Mouse (Mus musculus): ENCODE data around the gene Atp6v1c2.

Gene Atp6v1c2

DNA sequence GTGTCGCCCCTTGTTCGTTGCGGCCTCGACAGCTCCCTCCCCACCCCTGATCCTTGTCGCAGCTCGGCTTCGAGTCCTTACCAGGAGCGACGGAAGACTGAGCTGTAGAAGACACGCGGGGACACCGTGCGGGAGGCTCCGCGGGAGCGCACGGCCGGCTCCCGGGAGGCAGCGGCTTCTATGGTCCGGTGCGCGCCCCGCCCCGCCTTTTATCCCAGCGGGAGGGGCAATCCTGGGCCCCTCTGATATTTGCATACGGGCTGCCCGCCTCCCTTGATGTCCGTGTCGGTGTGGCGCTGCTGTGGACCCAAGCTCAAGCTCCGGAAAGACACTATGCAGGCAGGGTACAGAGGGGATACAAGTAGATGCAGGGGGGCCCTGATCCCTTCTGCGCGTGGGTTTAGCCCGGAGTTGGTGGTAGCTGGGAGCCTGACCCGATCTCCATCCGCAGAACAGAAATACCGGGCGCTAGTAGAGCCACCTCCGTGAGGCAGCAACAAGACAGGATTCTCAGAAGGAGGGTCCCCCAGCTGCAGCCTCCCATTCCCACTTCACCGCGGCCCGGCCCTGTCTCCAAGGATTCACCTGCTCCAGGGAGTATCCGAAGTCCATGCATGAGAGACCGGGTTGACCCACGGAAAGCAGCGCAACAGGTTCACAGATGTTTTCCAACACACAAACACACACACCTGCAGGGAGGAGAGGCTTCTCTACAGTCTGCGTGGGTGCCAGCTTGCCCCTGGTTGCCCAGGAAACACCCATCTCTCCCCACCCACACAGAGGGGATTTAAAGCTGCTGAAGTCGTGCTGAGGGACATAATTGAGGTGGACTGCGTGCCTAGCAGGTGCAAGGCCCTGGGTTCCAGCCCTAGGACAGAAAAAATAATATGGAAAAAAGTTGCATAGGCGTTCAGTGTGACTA is 4.3 kb downstream of the Atp6v1c2 start:
- peak; percentile 23 for DNase-seq

DNA sequence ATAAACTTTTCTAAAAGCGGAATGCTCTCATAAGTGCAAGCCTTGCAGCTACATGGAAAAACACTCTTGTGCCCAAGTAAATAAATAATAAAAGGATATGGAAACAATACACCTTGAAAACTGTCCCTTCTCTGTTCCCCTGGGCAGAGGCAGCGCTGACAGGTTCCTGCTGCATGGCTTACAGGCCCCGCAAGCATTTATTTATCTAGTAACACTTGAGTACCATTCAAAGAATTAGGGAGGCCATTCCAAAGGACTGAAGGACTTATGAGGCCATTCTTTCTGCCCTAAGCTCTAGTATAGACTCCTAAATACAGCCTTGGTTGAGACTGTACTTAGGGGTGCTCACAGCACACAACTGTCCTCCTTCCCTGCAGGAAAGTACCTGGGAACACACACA is 10.7 kb downstream of the Atp6v1c2 start:
- DNase-seq = no peak

DNA sequence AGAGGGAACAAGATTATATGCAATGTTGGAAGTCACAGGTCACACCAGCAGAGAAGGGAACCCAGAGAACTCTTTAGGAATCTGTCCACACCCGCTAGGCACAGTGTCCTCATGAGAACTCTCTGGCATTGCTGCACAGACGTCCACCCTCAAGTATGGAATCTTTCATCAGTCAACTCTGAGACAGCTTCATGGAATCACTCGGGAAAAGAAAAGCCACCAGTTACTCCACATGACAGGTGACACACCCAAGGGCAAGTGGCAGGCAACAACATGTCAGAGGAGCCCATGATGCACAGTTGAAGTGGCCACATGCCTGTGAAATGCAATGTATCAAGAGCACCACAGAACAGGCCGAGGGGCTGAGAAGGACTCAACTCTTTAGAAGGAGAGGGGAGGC is 11.2 kb downstream of the Atp6v1c2 start:
- no peak for DNase-seq

DNA sequence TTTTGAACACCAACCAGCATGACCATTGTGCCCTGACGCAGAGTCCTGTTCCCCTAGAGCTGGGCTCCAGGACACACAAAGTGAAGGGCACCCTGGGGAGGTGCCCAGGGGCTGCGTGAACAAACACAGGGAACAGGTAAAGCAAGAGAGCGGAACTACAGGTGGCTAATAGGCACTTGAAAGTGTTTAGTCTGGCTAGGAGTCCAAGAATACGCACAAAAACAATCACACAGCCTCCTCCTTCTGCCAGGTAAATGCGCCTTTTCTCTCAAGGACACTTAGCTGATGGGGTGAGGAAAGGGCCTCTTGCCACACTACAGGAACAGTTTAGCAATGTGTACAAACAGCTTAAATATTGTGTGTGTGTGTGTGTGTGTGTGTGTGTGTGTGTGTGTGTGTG is 13.1 kb downstream of the Atp6v1c2 start:
- DNase-seq = no peak

DNA sequence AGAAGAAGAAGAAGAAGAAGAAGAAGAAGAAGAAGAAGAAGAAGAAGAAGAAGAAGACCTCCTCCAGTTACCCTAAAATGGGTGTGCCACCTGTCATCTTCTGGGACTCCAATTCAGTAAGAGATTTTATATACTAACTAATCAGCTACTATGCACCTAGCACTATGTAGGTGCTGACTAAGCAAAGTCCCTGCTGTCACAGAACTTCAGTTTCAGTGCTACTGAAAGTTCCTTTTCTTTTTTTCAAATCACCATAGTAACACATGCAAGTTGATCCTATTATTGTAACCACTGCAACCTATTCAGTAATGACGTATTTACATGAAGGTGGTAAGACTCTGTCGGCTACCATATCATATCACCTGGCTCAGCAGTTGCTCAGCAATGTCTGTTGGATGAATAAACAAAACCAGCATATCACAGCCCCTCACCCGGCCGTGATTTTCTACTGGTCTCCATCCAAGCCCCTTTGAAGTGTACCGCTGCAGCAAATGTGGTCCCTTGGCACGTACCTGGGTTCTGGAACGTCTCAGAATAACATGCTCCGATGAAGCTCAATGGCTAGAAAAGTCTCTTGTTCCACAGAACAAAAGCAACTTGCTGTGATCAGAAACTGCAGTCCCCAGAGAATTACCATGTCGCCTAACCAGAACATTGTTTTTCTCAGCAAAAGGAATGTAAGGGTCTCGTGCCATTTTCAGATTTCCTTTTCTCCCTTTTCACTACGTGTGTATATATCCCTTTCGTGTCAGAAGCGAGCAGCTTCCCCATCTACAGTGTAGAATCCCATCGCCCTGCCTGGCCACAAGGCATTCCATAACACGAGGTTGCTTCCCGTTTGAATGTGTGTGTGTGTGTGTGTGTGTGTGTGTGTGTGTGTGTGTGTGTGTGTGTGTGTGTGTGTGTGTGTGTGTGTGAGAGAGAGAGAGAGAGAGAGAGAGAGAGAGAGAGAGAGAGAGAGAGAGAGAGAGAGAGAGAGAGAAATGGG is 18.0 kb downstream of the Atp6v1c2 start:
- no peak for DNase-seq

DNA sequence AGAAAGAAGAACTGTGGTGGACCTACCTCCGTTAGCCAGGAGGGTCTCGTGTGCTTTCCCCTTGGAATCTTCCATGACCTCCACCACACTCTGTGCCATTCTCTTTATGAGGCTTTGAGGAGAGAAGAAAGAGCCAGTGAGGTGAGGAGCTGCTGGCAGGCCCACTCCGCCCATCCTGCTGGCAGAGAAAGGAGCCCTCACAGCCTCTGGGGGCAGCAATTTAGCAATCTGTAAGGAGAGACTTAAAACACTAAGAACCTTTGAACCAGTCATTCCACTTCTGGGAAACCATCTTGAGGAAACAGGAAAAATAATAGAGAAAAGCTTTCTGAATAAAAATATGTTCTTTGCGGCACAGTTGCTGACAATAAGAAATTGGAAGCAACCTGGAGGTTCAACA is 20.9 kb downstream of the Atp6v1c2 start:
- no peak for DNase-seq

DNA sequence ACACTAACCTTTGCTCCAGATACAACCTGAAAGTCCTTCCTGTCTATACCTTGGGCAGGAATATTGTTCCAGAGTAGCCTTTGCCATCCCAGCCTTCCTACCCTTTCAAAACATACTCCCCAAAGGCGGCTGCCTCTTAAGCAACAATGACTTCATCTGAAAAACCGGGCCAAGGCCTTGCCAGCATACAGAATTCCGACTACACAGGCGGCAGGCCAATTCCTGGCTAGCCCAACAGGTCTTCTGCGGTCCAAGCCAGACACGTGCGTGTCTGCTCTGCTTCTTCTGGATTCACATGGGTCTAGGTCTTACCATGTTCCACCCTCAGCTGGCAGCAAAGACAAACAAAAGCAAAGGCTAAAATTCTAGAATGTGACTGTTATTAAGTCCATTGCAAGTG is 23.7 kb downstream of the Atp6v1c2 start:
- no peak for DNase-seq

DNA sequence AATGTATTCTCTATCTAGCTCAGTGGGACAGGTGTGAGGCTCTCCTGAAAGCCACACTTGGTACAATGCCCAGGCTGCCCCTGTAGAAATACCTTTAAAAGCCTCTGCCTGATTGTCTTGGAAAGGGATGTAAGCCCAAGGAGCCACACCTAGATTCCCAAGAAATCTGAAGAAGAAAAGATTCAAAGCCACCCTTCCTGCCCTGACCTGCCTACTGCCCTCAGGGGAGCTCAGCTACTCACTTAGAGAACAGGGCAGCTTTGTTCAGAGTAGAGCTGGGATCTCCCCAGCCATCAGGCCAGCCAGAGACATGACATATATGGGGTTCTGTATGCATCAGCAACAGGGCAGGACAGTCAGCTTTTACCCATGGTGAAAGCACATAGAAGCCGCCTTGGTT is 29.3 kb downstream of the Atp6v1c2 start:
- no peak for DNase-seq

DNA sequence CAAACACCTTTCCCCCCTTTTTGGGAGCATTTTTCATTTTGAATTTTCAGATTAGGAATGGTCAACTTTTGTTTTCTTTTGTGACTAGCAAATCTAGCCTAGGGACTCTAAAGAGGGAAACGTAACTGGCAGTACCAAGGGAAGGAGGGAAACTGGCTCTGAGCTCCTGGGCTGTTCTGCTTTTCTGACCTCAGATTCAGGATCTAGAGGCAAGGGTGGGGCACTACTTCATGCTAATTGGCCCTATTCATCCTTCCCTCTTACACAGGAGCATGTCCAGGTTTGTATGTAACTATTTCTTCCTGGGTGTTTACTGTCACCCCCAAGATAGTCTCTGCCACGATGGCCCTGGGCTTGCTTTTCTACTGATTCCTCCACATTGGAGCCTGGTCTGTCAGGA is 32.3 kb downstream of the Atp6v1c2 start:
- DNase-seq = no peak

DNA sequence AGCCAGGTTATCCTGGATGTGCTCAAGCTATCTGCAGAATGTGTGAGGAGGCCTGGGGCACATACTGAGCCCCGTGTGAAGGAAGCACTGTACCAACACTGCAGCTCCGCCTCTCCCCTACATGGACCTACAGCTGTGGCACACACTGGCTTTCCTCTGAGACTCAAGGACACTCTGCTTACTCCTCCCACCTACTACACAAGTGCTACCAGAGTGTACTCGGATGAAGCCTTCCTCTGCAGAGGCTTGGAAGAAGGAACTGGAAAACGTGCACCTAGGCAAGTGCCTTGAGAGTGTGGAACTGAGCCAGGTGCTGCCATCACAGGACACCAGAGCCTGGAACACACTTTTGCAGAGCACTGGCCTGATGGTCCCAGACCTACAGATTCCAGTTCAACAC is 38.6 kb downstream of the Atp6v1c2 start:
- no peak for DNase-seq

DNA sequence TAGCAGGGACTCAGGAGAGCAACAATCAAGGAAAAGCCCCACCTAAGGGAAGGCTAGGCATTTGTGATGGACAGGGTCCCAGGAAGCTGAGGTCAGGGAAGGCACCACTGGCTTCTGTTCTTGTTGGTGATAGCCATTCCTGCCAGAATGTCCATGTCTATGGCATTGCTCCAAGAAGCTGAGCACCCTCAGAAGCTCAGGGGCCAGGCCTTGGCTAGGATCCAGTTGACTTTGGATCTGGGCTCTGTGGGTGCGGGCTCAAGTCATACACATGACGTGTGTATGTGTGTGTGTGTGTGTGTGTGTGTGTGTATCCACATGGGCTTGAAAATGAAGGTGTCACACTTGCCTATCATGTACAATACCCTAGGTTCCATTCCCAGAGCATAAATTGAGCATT is 39.2 kb downstream of the Atp6v1c2 start:
- DNase-seq = no peak

DNA sequence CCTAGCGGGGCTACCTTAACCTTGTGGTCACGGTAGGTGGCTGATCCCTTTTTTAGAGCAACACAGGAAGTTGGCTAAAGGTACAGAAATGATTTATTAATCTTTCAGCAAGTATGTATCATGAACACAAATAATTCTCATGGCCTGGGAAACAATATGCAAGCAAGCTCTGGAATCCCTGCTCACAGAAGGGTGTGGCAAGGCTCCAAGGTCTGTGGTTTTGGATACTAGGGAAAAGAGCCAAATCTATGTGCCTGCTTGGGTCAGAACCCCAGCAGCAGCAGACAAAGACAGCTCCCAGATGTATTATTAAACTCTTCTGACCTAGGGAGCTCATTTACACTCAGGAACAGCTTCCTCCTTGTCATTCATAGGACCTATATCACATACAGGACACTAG is 40.1 kb downstream of the Atp6v1c2 start:
- DNase-seq = no peak

DNA sequence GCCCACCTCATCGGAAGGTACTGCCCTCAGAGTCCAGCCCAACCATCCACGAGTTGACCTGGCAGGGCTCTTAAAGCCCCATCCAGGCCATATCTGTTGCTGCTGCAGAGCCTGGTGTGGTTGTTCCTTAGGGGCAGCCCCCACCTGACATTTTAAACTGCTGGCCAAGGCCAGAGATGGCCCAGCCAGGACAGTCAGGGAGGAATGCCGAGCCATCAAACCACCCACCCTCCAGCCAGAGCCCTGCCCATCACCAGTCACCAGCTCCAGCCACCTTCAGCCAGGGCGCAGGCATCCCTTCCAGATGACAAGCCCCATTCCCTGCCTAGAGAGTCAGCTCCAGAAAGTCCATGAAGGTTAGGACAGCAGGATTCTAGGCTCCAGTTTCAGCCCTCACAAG is 40.7 kb downstream of the Atp6v1c2 start:
- no peak for DNase-seq

DNA sequence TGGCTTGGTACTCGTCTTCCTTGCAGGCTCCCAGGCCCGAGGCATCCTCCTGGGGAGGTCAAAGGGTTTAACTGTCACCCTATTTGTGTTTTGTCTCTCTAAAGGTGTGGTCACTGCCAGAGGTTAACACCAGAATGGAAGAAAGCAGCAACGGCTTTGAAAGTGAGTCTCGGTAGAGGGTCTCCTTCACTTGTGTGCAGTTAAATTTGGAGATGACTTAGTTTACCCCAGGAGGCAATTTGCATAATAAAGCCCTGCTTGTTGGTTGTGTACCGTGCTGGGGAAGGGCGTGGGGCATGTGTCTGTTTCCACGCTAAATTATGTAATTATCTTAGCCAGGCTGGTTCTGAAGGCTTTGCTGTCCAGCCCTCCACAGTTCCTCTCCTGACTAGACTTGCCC is 55.3 kb downstream of the Atp6v1c2 start:
- no peak for DNase-seq

DNA sequence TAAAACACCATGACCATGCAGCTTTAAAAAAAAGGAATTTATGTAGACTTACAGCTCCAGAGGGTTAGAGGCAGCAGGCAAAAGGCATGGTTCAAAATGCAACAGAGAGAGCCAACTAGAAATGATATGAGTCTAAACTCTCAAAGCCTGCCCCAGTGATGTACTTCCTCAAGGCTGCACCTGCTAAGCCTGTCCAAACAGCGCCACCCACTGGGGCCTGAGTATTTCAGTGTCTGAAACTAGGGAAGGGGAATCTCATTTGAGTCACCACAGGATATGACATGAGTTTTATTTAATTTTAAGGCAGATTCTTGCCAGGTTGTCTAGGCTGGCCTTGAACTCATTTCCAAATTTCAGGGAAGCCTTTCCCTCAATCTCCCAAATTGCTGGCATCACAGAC is 57.9 kb downstream of the Atp6v1c2 start:
- DNase-seq = peak; percentile 71

DNA sequence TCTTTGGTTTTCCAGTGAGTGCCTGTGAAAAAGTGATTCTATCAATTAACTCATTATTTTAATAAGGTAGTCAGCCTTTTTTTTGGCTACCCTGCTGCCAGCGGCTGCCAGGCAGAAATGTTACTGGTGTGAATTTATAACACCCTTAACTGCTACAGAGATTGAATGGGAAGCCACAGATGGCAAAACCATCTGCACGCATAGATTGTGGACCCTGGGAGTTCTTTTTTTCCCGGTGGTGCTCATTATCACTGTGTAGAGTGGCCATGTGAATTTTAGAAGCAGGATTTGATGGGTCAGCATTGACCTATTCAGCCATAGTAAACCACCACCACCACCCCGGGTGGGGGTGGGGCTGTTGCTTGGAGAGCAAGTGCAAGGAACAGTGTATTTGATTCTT is 61.8 kb downstream of the Atp6v1c2 start:
- DNase-seq = no peak

DNA sequence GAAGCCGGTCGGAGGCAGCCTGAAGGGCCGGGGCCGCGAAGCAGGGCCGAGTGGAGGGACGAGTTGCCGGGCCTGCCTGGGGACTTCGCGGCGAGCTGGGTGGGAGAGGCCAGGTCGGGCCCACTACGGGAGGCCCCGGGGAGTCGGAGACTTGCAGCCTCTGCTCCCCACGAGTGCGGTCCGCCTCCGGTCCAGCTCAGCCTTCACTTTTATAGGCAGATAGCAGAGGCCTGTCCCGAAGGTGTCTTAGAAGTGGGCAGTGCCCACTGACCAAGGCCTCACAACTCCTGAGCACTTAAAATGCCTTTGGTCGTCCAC is 62.5 kb downstream of the Atp6v1c2 start:
- no peak for DNase-seq

DNA sequence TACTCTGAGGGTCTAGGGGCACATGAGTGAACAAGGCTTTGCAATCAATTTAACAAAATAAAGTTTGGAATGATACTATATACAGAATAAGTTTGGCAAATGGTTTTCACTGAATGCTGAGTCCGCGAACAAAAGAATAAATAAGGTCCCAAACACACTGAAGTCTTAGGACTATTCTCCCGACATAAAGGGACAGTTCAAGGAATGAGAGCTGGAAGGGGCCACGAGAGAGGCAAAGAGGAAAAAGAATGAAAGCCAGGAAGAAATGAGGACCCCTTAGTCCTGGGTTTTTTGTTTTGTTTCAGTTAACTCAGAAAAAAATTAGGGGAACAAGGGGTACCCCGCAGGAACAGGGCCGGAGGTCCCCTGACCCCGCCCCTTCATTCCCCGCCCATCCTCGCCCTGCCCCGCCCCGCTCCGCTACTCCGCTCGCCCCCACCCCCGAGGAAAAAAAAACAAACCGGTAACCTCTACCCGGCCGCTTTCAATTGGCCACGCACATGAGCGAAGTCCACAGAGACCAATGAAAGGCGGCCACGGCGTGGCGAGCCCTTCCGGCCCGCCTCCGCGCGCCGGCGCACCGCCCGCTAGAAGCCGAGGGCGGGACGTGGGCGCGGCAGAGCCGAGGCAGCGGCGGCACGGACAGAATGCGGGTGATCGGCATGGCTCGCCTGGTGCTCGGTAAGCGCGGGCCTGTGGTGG is 63.0 kb downstream of the Atp6v1c2 start, which contains the start of gene Pdia6:
Gene Pdia6 (plus strand): TSS at position 575 of the 702 bp plus-strand sequence.
- peak; percentile 90 for DNase-seq

DNA sequence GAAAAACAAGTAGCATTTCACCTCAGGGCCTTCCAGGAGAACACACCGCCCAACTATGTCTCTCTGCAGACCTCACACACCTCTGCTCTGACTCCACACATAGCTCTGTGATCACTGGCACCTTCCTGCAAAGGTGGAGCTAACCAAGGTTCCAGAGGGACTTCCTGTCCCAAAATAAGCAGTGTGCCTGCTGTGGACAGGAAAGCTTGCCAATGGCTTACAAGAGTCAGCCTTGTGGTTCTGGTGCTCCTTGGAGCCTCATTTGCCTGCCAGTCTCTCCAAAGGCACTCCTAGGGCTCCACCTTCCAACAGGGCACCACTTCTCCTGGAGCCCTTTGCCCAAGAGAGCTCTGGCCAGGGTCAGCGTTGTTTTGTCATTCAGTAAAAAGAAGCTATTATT is 64.3 kb downstream of the Atp6v1c2 start:
- DNase-seq = no peak

DNA sequence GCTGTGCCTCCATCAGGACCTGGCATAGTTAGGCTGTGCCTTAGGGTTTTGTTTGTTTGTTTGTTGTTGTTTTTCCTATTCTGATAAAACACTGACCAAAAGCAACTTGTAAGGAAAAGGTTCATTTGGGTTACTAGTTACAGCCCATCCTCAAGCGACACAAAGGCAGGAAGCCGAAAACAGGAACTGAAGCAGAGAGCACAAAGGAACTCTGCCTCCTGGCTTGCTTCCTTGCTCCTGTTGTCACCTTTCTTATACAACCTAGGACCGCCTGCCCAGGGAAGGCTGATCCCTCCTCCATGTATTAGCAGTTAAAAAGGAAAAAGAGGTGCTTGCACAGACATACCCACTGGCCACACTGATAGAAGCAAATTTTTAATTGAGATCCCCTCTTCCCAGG is 65.3 kb downstream of the Atp6v1c2 start:
- no peak for DNase-seq

DNA sequence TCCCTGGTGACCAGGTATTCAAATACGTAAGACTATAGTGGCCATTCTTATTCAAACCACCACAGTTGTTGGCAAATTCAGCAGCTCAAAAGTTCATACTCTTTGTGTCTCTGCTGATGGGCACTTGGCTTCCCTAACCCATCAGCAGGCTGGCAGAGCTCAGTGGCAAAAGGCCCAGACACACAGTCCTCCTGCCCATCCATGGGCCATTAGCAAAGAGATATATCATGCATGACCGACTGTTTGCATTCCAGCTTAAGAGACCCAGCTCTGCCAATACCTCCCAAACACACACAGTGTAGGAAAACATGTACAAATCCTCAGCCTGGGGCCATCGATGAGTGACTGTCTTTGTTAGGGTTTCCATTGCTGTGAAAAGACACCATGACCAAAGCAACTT is 68.2 kb downstream of the Atp6v1c2 start:
- no peak for DNase-seq

DNA sequence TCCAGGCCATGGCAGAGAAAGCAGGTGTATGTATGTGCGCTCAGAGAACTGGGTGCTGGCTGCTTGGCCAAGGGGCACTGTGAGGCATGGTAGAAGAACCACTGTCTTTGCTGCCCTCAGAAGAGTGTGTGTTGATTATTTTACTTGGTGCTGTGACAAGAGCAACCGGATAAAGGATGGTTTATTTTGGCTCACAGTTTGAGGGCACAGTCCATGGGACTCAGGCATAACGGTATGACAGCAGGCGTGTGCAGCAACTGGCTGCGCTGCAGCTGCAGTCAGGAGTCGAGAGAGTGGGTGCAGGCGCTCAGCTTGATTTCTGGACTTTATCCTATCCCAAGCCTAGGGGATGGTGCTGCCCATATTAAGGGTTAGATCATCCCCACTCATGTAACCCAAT is 70.7 kb downstream of the Atp6v1c2 start:
- no peak for DNase-seq

DNA sequence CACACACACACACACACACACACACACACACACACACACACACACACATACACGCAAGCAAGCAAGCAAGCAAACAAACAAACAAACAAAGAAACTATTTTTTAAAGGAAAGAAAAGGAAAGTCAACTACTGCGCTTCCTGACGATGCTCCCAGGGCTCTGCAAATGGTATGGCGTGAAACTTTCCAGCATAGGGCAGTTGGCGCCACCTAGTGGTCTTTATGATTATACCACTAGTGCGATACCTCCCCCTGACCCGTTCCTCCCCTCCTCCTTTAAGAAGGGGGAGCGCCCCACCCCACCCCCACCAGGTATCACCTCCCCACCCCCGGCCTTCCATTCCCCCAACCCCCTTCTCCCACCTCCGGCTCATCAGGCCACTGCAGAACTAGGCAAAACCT is 72.3 kb downstream of the Atp6v1c2 start:
- DNase-seq = peak; percentile 62

Measured in right cerebral cortex, postnatal 4 days (tissue).